9 mouse cellular contexts compared by ENCODE assay signal in the genomic region with DNA sequence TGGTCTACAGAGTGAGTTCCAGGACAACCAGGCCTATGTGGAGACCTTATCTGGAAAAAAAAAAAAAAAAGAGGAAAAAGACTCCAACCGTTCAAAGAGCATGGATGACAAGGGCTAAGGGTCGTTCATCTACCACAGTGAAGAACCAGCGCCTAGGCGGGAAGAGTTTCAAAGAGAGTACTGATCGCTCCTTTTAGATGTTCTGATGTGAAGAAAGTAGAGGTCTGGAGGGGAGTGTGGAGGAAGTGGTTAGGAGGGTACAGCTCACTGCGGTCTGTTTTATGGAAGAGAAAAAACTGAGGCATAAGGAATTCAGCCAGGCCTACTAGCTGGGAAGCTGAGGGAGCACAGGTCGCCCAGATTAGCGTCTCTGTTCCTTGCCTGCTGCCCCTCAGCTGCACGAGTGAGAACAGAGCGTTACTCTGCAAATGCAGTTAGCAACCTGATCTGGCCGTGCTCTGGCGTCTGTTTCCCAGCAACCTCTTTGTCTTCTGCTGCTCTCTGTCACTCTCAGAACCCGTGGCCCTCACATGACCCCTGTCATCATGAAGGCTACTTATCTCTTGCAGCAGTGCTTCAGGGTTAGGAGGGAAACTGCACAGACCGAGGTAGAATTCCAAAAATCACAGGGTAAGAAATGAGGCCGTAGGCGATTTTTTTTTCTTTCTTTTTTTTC. TPM values are rescaled to one million over a fixed set of nuclear protein-coding genes. Genes with fewer than 3 reads are reported as not detected.
A peak's percentile ranks its signal among the peaks of the same experiment; 100 is the strongest.
DNase-seq lines count a peak whose midpoint lies in the region; ATAC-seq lines count a peak whose summit lies in the region.
"Had no signal": no experiment of that assay in that cellular context is flagged by ENCODE, and none has a peak within 500 bp of the region (broad histone marks: within the 10 kb centered on the region; RNA-seq: fewer than 3 reads in every experiment).

No protein-coding gene starts in this region.

- no peaks in the 10 kb centered on the region for H3K36me3 ChIP-seq in lung, embryonic 16.5 days (ENCODE audit: control insufficient read depth, insufficient read depth, low read length)
- no peaks in the 10 kb centered on the region for H3K36me3 ChIP-seq in limb, embryonic 11.5 days (ENCODE audit: control insufficient read depth, insufficient read depth, low read length)

- DNase-seq in lung, postnatal 25 days (ENCODE audit: low spot score) = no peak
- peak; percentile 70 to 71 for DNase-seq in heart, adult 18-20 months
- DNase-seq in limb, embryonic 11.5 days (ENCODE audit: low spot score) = peak; percentile 75
- DNase-seq in retina, embryonic 14.5 days (ENCODE audit: low spot score) = peak; percentile 81
- no peak for DNase-seq in gastrocnemius, postnatal 25 days
- no peak for DNase-seq in left cerebral cortex, postnatal 14 days (ENCODE audit: low spot score in 2 of 2)
- no peak for DNase-seq in urinary bladder, postnatal 4 days (ENCODE audit: low spot score in 2 of 2)

- no peaks in the 10 kb centered on the region for H3K9me3 ChIP-seq in lung, embryonic 16.5 days (ENCODE audit: control insufficient read depth, low read length)
- H3K9me3 ChIP-seq in limb, embryonic 11.5 days (ENCODE audit: control insufficient read depth, low read length) = 0 out of 2 replicates have a peak, but pooled peaks cover 2% of the 10 kb centered on the region

- H3K9ac ChIP-seq in lung, embryonic 16.5 days (ENCODE audit: low read length) = no peak overlapping the region
- H3K9ac ChIP-seq in limb, embryonic 11.5 days (ENCODE audit: low read length) = no peak overlapping the region

- peaks cover 10% of the 10 kb centered on the region for H3K4me1 ChIP-seq in lung, embryonic 16.5 days (replicated peaks; ENCODE audit: control insufficient read depth, insufficient read depth, low read length)
- H3K4me1 ChIP-seq in limb, embryonic 11.5 days (ENCODE audit: control insufficient read depth, insufficient read depth, low read length) = no peaks in the 10 kb centered on the region

- intact Hi-C loops in left cerebral cortex, postnatal 14 days (cut with DNase I) = no loop called here

- 17% methylated on average over 16 of the region's 16 CpGs for WGBS in lung, embryonic 16.5 days
- WGBS in limb, embryonic 11.5 days = 19% methylated on average over 16 of the region's 16 CpGs

- no peak overlapping the region for H3K4me2 ChIP-seq in lung, embryonic 16.5 days (ENCODE audit: low read depth, low read length)
- H3K4me2 ChIP-seq in limb, embryonic 11.5 days (ENCODE audit: low read depth, severe bottlenecking) = no peak overlapping the region; the same call in 1 of the 2 replicates

- H3K27me3 ChIP-seq in lung, embryonic 16.5 days (ENCODE audit: control insufficient read depth, insufficient read depth, low read depth, low read length) = no peaks in the 10 kb centered on the region; the same call in 1 of the 2 replicates
- H3K27me3 ChIP-seq in limb, embryonic 11.5 days (ENCODE audit: control insufficient read depth, insufficient read depth, low read length) = no peaks in the 10 kb centered on the region
- H3K27me3 ChIP-seq: Patski had no signal

- H3K4me3 ChIP-seq in lung, embryonic 16.5 days (ENCODE audit: low read length) = no peak overlapping the region
- no peak overlapping the region for H3K4me3 ChIP-seq in limb, embryonic 11.5 days (ENCODE audit: low read depth, low read length)

- H3K27ac ChIP-seq in lung, embryonic 16.5 days (ENCODE audit: low read length) = no peak overlapping the region
- no peak overlapping the region; the same call in 1 of the 2 replicates for H3K27ac ChIP-seq in limb, embryonic 11.5 days (replicated peaks; ENCODE audit: low read depth, low read length)

- ATAC-seq in lung, embryonic 16.5 days (ENCODE audit: low read depth) = peak; percentile 52; the same call in 1 of the 2 replicates
- ATAC-seq in limb, embryonic 11.5 days (ENCODE audit: insufficient number of reproducible peaks, low FRiP score, low TSS enrichment, low read depth) = peak; percentile 81; the same call in 1 of the 2 replicates
- ATAC-seq: Patski had no signal

RNA-seq across cellular contexts. Expression of a gene that starts 42.7 kb away (rescaled TPM):
- polyA plus RNA-seq in lung, embryonic 16.5 days (2015; fragmentation: Nextera tagmentation; extraction: Ambion mirVana) = 133 and 141 TPM in 2 replicates
- total RNA-seq in heart, adult 18-20 months (2021) = 10 to 100 TPM; 49.4 to 52.0 TPM
- 178 and 179 TPM in 2 replicates for polyA plus RNA-seq in limb, embryonic 11.5 days (2014; fragmentation: Nextera tagmentation; extraction: Ambion mirVana)
- 10 to 100 TPM; 34.6 to 37.0 TPM for total RNA-seq in gastrocnemius, postnatal 25 days (2021)
- 10 to 100 TPM; 55.2 to 57.1 TPM for total RNA-seq in left cerebral cortex, postnatal 14 days (2021)

Comparison
In these comparisons a context has a peak if more than half of its experiments do, and no peak if none do; other contexts are left out.
1. DNase-seq: peak in heart, adult 18-20 months (2 of 2), limb, embryonic 11.5 days (single experiment) and retina, embryonic 14.5 days (single experiment); none in lung, postnatal 25 days (single experiment), gastrocnemius, postnatal 25 days (single experiment), left cerebral cortex, postnatal 14 days (0 of 2) and urinary bladder, postnatal 4 days (0 of 2).